Mouse (Mus musculus) brain, embryonic 14.5 days (tissue): ENCODE results near the gene Olfr56. TPM values are rescaled to one million over a fixed set of nuclear protein-coding genes. Genes with fewer than 3 reads are reported as not detected.
"Not testable (repeated sequence)": the region's sequence is repeated elsewhere in the genome, so short reads cannot be mapped to it uniquely, and the experiment has no call there.

Experiments used
- DNase-seq: peaks from one replicate; pipeline ENCODE4 v3.0.0-alpha.2; 2011; ENCODE audit warnings: low read depth
- CTCF ChIP-seq: fragments of 200-500 bp; IDR thresholded peaks from 2 replicates; pipeline ENCODE4 v1.5.1; 2012; ENCODE audit warnings: inconsistent platforms, mild to moderate bottlenecking, moderate library complexity, borderline replicate concordance; ENCODE audit not compliant: insufficient read depth, insufficient read length; ENCODE audit errors: extremely low read depth
- POLR2A ChIP-seq: fragments of 200-500 bp; IDR thresholded peaks from 2 replicates; pipeline ENCODE4 v1.6.1; 2012; ENCODE audit warnings: mild to moderate bottlenecking, inconsistent platforms, borderline replicate concordance; ENCODE audit not compliant: poor library complexity, insufficient read depth, insufficient read length, severe bottlenecking; ENCODE audit errors: extremely low read depth
- polyA plus RNA-seq: library from polyadenylated mRNA; depleted of rRNA; stranded (reverse); fragments of >200 nt; gene quantifications from 2 replicates; pipeline ENCODE4 v1.2.3, GENCODE M21; 2012

Olfr56 gene
- polyA plus RNA-seq, 1 experiment, result 0.03 TPM

- DNase-seq, result not testable (repeated sequence)
Observed at GRCm38 (mm10) chr11:49051894-49052293, 73.2 kb downstream of the Olfr56 start.

DNA sequence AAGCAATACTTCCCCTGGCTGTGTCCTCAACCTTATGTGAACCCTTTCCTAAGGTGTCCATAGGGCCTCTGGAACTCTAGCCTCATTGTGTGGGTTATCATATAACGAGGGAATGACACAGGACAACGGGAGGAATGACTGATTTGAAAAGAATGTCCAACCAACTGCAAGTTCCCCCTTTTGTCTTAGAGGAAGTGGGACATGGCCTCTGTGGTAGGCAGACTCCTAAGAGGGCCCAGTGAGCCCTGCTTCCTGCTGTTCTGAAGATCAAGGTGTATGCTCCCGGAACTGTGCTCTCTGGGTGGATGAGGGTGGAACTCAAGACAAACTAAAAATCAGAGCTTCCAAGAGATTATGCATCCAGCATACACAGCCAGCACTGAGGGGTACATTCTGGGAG, 81.4 kb downstream of the Olfr56 start:
- DNase-seq, result not testable (repeated sequence)

- not testable (repeated sequence) for DNase-seq
Observed at GRCm38 (mm10) chr11:49061865-49062264, 83.2 kb downstream of the Olfr56 start.

DNA sequence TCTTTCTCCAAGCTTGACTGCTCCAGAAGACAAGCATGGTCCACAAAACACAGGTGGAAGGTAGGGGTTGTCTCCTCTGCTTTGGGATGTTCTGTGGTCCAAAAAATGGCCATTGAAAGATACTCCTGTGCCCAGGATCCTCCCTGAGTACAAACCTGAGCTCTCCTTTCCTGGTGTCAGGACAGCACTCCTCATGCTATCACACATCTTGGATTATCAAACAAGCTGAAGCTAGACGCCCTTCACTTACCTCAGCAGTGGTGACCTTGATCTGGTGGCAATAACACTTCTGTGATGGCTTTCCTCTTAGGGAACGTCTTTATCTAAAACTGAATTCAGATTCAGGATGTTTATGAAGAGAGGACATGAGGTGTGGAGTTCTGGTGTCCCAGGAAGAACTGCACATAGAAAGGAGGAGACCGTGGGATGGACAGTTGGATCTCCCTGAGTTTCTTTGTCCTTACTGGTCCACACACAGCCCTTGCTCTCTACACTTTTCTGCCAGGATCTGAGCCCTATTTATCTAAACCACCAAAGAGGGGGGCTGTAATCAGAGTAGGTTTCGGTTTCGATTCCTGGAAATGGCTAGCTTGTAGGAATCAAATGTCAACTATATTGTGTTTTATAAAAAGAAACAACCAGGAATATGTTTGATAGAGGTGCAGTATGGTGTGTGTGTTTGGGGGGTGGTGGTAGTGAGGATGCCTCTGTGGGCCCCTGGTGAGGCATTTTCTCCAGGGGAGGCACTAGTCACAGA, 85.2 kb downstream of the Olfr56 start, which contains the start of gene Tgtp2:
Gene Tgtp2, minus strand, starts transcription at position 494 of the 757 bp plus-strand sequence.
- not testable (repeated sequence) for DNase-seq

GRCm38 (mm10) chr11:49068358-49068757, 89.7 kb downstream of the Olfr56 start:
- TF ChIP-seq POLR2A (no peak), CTCF (no peak)
- DNase-seq, result no peak

GRCm38 (mm10) chr11:49076001-49076757, 97.5 kb downstream of the Olfr56 start, which contains the start of gene Ifi47:
Gene Ifi47, plus strand, starts transcription at chr11:49076587.
- DNase-seq, result not testable (repeated sequence)

DNA sequence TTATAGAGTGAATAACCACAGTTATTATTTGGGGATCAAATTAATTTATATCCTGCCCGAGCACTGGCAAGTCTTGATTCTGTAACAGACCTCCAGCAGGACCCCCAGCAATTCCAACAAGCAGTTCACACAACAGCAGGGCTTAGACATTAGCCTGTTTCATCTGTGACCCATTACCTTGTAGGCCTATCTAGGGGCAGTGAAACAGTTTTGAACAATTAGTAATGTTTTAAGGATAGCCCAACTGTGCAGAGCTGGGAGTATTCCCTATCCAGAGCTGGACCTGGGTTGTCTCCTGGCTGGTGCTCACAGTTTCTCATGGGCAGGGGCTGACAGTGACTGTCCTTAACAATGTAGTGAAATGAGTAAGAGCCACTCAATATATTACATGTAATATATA, 98.3 kb downstream of the Olfr56 start:
- DNase-seq, result no peak
- TF ChIP-seq CTCF (no peak), POLR2A (no peak)

GRCm38 (mm10) chr11:49078719-49079118, 100.0 kb downstream of the Olfr56 start:
- DNase-seq, result no peak
- TF ChIP-seq POLR2A (no peak), CTCF (no peak)

GRCm38 (mm10) chr11:49080636-49081035, 101.9 kb downstream of the Olfr56 start:
- DNase-seq, result no peak
- TF ChIP-seq CTCF (no peak), POLR2A (no peak)

GRCm38 (mm10) chr11:49081356-49081755, 102.7 kb downstream of the Olfr56 start:
- TF ChIP-seq CTCF (no peak), POLR2A (no peak)
- no peak for DNase-seq

- TF ChIP-seq CTCF (no peak), POLR2A (no peak)
- DNase-seq, result no peak
Observed at GRCm38 (mm10) chr11:49081886-49082285, 103.2 kb downstream of the Olfr56 start.

DNA sequence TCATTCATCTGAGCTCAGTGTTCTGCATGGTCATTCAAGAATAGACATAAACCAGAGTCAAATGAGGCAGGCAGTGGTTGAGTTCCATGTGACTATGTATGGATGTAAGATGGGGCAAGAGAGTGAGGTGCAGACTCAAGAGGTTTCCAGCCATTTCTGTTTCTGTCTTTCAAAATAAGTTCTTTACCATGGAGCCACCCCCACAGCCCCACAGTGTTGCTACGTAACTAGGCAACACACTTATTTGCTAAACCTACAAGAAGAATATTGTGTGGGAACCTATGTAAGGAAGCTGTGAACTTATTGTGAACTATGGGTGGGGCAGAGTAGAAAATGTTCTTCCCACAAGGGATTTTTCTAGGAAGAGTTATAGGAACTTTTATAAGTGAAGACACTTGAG, 104.5 kb downstream of the Olfr56 start:
- TF ChIP-seq POLR2A (no peak), CTCF (no peak)
- no peak for DNase-seq

- no peak for TF ChIP-seq POLR2A
- no peak for DNase-seq
Observed at GRCm38 (mm10) chr11:49083808-49084207, 105.1 kb downstream of the Olfr56 start.

DNA sequence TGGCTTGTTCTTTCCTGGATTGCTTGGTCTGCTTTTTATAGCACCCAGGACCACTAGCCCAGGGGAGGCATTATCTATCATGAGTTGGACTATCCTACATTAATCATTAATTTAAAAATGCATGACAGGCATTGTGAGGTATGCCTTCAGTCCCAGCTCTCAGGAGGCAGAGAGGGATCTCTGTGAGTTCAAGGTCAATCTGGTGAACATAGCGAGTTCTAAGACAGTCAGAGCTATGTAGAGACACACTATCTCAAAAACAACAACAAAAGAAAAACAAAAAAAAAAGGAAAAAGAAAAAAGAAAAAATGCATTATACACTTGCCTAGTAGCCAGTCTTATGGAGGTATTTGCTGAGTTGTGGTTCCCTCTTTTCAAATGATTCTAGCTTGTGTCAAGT, 105.7 kb downstream of the Olfr56 start:
- no peak for TF ChIP-seq POLR2A
- TF ChIP-seq CTCF, result no peak
- DNase-seq, result no peak
